Mouse (Mus musculus) B cell, adult 2 months (primary cell): ENCODE measurements around the gene Eps8l3.

Experiments used
- DNase-seq, 2 experiments: peaks; one replicate each; pipeline ENCODE4 v3.0.0; 2022

Gene Eps8l3

GRCm38 (mm10) chr3:107898691-107899090 is 21.7 kb downstream of the Eps8l3 start:
- no peak for DNase-seq

GRCm38 (mm10) chr3:107900955-107901673 is 24.1 kb downstream of the Eps8l3 start:
- no peak for DNase-seq

GRCm38 (mm10) chr3:107905942-107906341 is 28.9 kb downstream of the Eps8l3 start:
- DNase-seq, result no peak

GRCm38 (mm10) chr3:107916674-107917073 is 39.6 kb downstream of the Eps8l3 start:
- DNase-seq, result no peak

- peak; percentile 32 to 33 for DNase-seq
These were observed 40.1 kb downstream of the Eps8l3 start for GRCm38 (mm10) chr3:107917097-107917496.

GRCm38 (mm10) chr3:107917783-107918408 is 40.9 kb downstream of the Eps8l3 start:
- peak; percentile 61 to 65 for DNase-seq

GRCm38 (mm10) chr3:107920348-107920747 is 43.3 kb downstream of the Eps8l3 start:
- DNase-seq, result no peak

GRCm38 (mm10) chr3:107925335-107925734 is 48.3 kb downstream of the Eps8l3 start:
- no peak for DNase-seq

- no peak for DNase-seq
These were observed 50.8 kb downstream of the Eps8l3 start for GRCm38 (mm10) chr3:107927841-107928240.

GRCm38 (mm10) chr3:107928691-107929090 is 51.7 kb downstream of the Eps8l3 start:
- no peak for DNase-seq

- no peak for DNase-seq
These were observed 52.2 kb downstream of the Eps8l3 start for GRCm38 (mm10) chr3:107929243-107929642.

GRCm38 (mm10) chr3:107929731-107930130 is 52.7 kb downstream of the Eps8l3 start:
- DNase-seq, result no peak

GRCm38 (mm10) chr3:107931134-107931533 is 54.1 kb downstream of the Eps8l3 start:
- no peak for DNase-seq

- peak; percentile 83 to 84 for DNase-seq
These were observed 54.6 kb downstream of the Eps8l3 start, which contains the start of gene Gstm7 for GRCm38 (mm10) chr3:107931670-107932069. Gene Gstm7, minus strand, starts transcription at chr3:107931817.

- DNase-seq, result no peak
These were observed 55.1 kb downstream of the Eps8l3 start for GRCm38 (mm10) chr3:107932128-107932527.

GRCm38 (mm10) chr3:107935268-107935667 is 58.2 kb downstream of the Eps8l3 start:
- DNase-seq, result no peak

GRCm38 (mm10) chr3:107935888-107936287 is 58.9 kb downstream of the Eps8l3 start:
- no peak for DNase-seq

GRCm38 (mm10) chr3:107939403-107939802 is 62.4 kb downstream of the Eps8l3 start:
- DNase-seq, result peak; percentile 55 to 61

- no peak for DNase-seq
These were observed 62.8 kb downstream of the Eps8l3 start for GRCm38 (mm10) chr3:107939830-107940229.

GRCm38 (mm10) chr3:107940524-107940923 is 63.5 kb downstream of the Eps8l3 start:
- no peak for DNase-seq

- no peak for DNase-seq
These were observed 64.2 kb downstream of the Eps8l3 start for GRCm38 (mm10) chr3:107941261-107941660.
